Mouse (Mus musculus) stomach, adult 2 months (tissue): ENCODE measurements around the gene Capns1. TPM values are rescaled to one million over a fixed set of nuclear protein-coding genes. Genes with fewer than 3 reads are reported as not detected.

ENCODE experiments used
- polyA plus RNA-seq: library from polyadenylated mRNA; depleted of rRNA; stranded (reverse); fragments of >200 nt; gene quantifications from 2 replicates; pipeline ENCODE4 v1.2.3, GENCODE M21; 2012; rRNA removed

Capns1 gene
- 587 and 678 TPM in 2 replicates for polyA plus RNA-seq

DNA sequence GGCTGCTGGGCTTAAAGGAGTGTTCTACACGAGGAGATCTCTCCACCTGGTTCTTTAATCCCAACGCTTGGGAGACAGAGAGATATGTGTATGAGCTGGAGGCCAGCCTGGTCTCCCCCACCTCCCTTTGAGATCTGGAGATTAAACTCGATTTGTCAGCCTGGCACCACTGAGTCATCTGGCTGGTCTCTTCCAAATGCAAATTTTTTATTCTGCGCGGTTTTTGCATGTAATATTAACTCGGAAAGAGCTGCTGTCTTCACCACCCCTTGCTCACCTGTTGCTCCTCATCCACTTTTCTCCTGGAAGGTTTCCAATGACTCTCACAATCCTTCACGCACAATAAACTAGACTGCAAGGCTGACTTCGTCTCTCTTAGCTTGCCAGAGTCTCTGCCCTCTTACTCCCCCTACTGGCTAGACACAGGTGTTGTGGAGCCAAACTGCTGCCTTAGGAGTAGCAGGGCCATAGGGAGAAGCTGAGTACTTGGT lies at the start of gene Capns1:
Gene Capns1 (minus strand): TSS at position 331 of the 491 bp plus-strand sequence.

DNA sequence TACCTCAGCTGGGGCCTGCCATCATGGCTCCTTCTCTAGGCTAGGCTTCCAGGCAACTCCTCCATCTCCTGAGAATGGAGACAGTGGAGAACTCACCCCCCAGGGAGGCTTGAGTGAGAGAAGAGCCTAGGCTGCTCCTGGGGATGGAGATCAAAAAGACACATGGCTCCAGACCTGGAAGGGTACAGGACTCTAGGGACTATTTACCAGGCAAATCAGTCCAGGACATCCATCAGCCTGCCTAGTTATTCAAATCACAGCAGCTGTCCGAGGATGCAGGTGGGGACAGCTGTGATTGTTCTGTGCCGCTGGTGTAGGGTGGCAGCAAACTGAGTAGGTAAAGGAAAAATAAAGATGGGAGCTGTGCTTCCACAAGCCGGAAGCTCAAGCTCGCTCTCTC lies 37.0 kb upstream of the Capns1 start, which contains the start of gene Ovol3:
Gene Ovol3 (minus strand): TSS at position 101 of the 400 bp plus-strand sequence.

DNA sequence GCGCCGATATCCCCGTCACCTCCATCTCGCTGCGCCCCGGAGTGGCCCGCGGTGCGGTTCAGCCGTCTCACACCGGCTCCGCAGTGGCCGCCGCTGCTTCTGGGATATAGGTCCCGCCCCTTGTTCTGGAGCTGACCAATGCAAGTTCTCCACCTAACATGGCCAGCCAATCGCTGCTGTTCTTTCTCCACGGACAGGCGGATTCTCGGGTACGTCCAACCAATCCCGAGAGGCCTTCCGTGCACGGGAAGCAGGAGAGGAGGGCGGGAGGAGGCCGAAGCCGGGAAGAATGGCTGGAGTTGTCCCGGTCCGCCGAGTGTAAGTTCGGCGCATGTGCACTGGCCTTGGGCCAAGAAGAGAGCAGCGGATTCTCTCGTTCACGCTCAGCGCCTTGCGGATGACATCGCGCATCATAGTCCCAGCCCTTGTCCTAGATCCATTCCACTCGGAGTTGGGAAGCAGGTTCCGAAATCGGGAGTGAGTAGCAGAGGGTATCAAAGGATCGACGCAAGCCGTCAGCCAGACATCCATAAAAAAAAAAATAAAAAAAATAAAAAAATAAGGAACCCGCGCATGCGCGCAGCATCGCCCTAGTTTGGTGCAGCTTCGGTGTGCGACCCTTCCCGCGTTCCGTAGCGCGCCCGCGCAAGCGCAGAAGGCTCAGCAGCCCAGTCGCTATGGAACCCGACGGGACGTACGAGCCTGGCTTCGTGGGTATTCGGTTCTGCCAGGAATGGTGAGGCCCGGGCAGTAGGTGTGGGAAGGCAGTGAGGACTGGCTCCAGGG lies 33.3 kb upstream of the Capns1 start, which contains the start of the genes Polr2i and Tbcb:
Gene Polr2i (plus strand): TSS at position 280 of the 786 bp plus-strand sequence.
Gene Tbcb (minus strand): TSS at position 604 of the 786 bp plus-strand sequence.

DNA sequence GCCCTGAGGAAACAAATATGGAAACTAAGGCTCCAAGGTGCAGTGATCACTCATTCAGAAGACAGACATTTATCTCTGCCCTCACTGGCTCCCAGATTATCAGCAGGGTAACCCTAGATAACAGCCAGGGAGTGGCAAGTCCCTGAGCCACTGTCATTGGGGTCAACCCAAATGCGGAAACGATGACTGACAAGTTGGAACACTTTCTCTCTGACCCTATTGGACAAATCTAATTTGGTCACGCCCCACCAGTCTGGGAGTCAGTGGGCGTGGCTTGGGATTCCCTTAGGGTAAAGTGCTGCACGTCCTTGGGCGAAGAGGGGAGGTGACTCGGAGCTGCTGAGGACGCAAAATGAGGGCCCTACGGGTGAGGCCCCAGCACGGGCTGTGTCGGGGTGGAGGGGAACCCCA lies 14.7 kb downstream of the Capns1 start, which contains the start of gene Cox7a1:
Gene Cox7a1 (plus strand): TSS at position 266 of the 411 bp plus-strand sequence.

DNA sequence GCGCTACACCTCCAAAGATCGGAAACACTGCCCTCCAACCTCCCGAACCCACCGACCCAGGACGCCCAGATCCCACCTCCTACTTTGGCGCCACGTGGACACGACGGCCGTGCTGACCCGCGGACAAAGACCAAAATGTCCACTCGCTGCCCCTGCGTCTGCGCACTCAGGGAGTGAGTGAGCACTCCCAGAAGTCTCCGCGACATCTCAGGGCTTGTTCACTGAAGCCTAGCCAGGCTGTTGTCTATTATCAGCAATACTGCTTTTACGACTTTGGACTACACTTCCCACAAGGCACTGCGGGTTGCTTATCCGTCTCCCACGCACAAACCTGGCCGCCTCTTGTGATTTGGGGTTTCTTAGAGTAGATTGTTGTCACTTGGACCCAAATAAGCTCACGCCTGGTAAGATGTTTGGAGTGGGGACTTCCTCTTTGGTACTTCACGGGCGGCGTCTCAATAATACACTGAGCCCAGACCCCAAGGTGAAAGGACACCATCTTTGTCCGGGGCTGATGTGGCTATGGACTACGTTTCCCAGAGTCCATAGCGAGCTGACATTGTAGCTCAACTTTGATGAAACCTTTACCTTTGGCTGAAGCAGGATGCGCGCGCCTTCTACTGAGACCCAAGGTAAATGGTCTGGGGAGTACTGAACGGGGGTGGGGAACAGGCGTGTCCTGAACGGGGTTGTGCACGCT lies 28.9 kb downstream of the Capns1 start, which contains the start of gene Zfp146:
Gene Zfp146 (minus strand): TSS at position 168 of the 700 bp plus-strand sequence.

Other genes starting within 250 kb of the Capns1 start
- gene Zfp74, start 244.7 kb downstream of the Capns1 start, polyA plus RNA-seq, result 4.7 and 6.0 TPM in 2 replicates
- gene Zfp568, start 214.9 kb downstream of the Capns1 start, polyA plus RNA-seq, result 1.1 and 2.2 TPM in 2 replicates
- gene Zfp14, start 147.4 kb downstream of the Capns1 start, polyA plus RNA-seq, result 0.32 and 0.78 TPM in 2 replicates
- 0.04 TPM in 1 of 2 replicates, not detected in the other for gene Zfp82, start 125.9 kb downstream of the Capns1 start, polyA plus RNA-seq
- 0.02 and 0.05 TPM in 2 replicates for gene Gm26920, start 108.4 kb downstream of the Capns1 start, polyA plus RNA-seq
- gene Zfp566, start 108.3 kb downstream of the Capns1 start, polyA plus RNA-seq, result 0.23 and 1.2 TPM in 2 replicates
- gene Zfp260, start 104.0 kb downstream of the Capns1 start, polyA plus RNA-seq, result 2.7 and 4.6 TPM in 2 replicates
- gene Zfp382, start 76.9 kb downstream of the Capns1 start, polyA plus RNA-seq, result 0.14 TPM in 1 of 2 replicates, not detected in the other
- gene Zfp146, start 29.1 kb downstream of the Capns1 start, polyA plus RNA-seq, result 0.55 and 0.75 TPM in 2 replicates
- gene Cox7a1, start 14.7 kb downstream of the Capns1 start, polyA plus RNA-seq, result 23.0 and 23.2 TPM in 2 replicates
- gene Polr2i, start 33.1 kb upstream of the Capns1 start, polyA plus RNA-seq, result 44.5 and 70.3 TPM in 2 replicates
- 20.0 and 20.6 TPM in 2 replicates for gene Tbcb, start 33.5 kb upstream of the Capns1 start, polyA plus RNA-seq
- gene Ovol3, start 36.9 kb upstream of the Capns1 start, polyA plus RNA-seq, result 0.12 TPM in 1 of 2 replicates, not detected in the other
- 0.05 TPM in 1 of 2 replicates, not detected in the other for gene Thap8, start 81.3 kb upstream of the Capns1 start, polyA plus RNA-seq
- 13.0 and 13.2 TPM in 2 replicates for gene Wdr62, start 81.6 kb upstream of the Capns1 start, polyA plus RNA-seq
- gene Clip3, start 92.9 kb upstream of the Capns1 start, polyA plus RNA-seq, result 3.4 and 5.3 TPM in 2 replicates
- 99.1 and 118 TPM in 2 replicates for gene Alkbh6, start 109.9 kb upstream of the Capns1 start, polyA plus RNA-seq
- gene Syne4, start 116.0 kb upstream of the Capns1 start, polyA plus RNA-seq, result 17.5 and 30.2 TPM in 2 replicates
- 0.36 and 0.42 TPM in 2 replicates for gene E130208F15Rik, start 122.9 kb upstream of the Capns1 start, polyA plus RNA-seq
- gene Sdhaf1, start 125.1 kb upstream of the Capns1 start, polyA plus RNA-seq, result 12.5 and 28.1 TPM in 2 replicates
- gene Lrfn3, start 164.0 kb upstream of the Capns1 start, polyA plus RNA-seq, result 14.6 and 17.1 TPM in 2 replicates
- gene Tyrobp, start 214.9 kb upstream of the Capns1 start, polyA plus RNA-seq, result 38.9 and 55.7 TPM in 2 replicates
- gene Hcst, start 221.0 kb upstream of the Capns1 start, polyA plus RNA-seq, result 3.8 and 16.6 TPM in 2 replicates
- 2.3 and 3.7 TPM in 2 replicates for gene Nfkbid, start 222.9 kb upstream of the Capns1 start, polyA plus RNA-seq
- gene Aplp1, start 246.7 kb upstream of the Capns1 start, polyA plus RNA-seq, result 30.9 and 40.1 TPM in 2 replicates